Mouse (Mus musculus) neural tube, embryonic 10.5 days (tissue): ENCODE measurements around the gene Sgms1.

Source experiments
- DNase-seq: peaks from one replicate; pipeline ENCODE4 v3.0.0-alpha.2; 2017; ENCODE audit warnings: low spot score; ENCODE audit errors: extremely low spot score

Gene Sgms1

GRCm38 (mm10) chr19:32249181-32250130, 140.1 kb downstream of the Sgms1 start:
- no peak for DNase-seq

GRCm38 (mm10) chr19:32244881-32245280, 144.6 kb downstream of the Sgms1 start:
- no peak for DNase-seq

GRCm38 (mm10) chr19:32243246-32243645, 146.3 kb downstream of the Sgms1 start:
- DNase-seq, result no peak

GRCm38 (mm10) chr19:32242153-32242552, 147.4 kb downstream of the Sgms1 start:
- no peak for DNase-seq

- no peak for DNase-seq
Observed at GRCm38 (mm10) chr19:32240417-32240990, 149.0 kb downstream of the Sgms1 start.

- DNase-seq, result no peak
Observed at GRCm38 (mm10) chr19:32239925-32240324, 149.6 kb downstream of the Sgms1 start.

GRCm38 (mm10) chr19:32239459-32239792, 150.1 kb downstream of the Sgms1 start:
- DNase-seq, result no peak

- no peak for DNase-seq
Observed at GRCm38 (mm10) chr19:32238722-32239458, 150.6 kb downstream of the Sgms1 start.

GRCm38 (mm10) chr19:32237685-32238084, 151.8 kb downstream of the Sgms1 start:
- no peak for DNase-seq

- DNase-seq, result no peak
Observed at GRCm38 (mm10) chr19:32237173-32237583, 152.3 kb downstream of the Sgms1 start.

- no peak for DNase-seq
Observed at GRCm38 (mm10) chr19:32234717-32235434, 154.6 kb downstream of the Sgms1 start.

- DNase-seq, result no peak
Observed at GRCm38 (mm10) chr19:32231292-32231691, 158.2 kb downstream of the Sgms1 start.

GRCm38 (mm10) chr19:32230798-32231197, 158.7 kb downstream of the Sgms1 start:
- no peak for DNase-seq

GRCm38 (mm10) chr19:32230301-32230700, 159.2 kb downstream of the Sgms1 start:
- DNase-seq, result no peak

GRCm38 (mm10) chr19:32229776-32230175, 159.7 kb downstream of the Sgms1 start:
- no peak for DNase-seq

GRCm38 (mm10) chr19:32227175-32227574, 162.3 kb downstream of the Sgms1 start:
- DNase-seq, result no peak

- DNase-seq, result no peak
Observed at GRCm38 (mm10) chr19:32225097-32225490, 164.4 kb downstream of the Sgms1 start.

- no peak for DNase-seq
Observed at GRCm38 (mm10) chr19:32224318-32225096, 165.0 kb downstream of the Sgms1 start.

GRCm38 (mm10) chr19:32223751-32224174, 165.8 kb downstream of the Sgms1 start:
- DNase-seq, result no peak

- no peak for DNase-seq
Observed at GRCm38 (mm10) chr19:32222083-32222482, 167.4 kb downstream of the Sgms1 start.

- no peak for DNase-seq
Observed at GRCm38 (mm10) chr19:32220991-32221390, 168.5 kb downstream of the Sgms1 start.
